Mouse (Mus musculus): ENCODE data around the gene Rnf212. TPM values are rescaled to one million over a fixed set of nuclear protein-coding genes. Genes with fewer than 3 reads are reported as not detected.

The Rnf212 gene
- polyA plus RNA-seq, 1 experiment from 2014 or later: not detected

DNA sequence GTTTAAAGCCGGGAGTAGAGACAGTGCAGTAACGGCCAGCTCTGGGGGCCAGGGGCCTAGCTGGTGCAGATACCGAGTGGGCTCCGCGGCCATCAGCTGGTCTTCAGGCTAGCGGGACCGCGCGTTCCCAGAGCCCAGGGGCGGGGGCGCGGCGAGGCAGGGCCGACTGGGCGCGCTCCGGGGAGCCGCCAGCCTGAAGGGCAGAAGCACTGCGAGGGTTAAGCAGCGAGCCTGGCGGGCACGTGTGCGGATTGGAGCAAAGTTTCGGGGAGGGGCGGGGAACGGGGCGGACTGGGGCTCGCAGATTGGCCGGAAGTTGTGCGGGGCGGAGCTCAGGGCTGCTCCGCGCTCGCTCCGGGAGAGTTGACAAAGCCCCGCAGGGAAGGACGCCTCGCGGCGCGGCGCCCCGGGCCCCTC, 80.9 kb downstream of the Rnf212 start:
- H3K27me3 ChIP-seq (replicated peaks; ENCODE audit: control insufficient read depth, insufficient read depth, low read length): no peaks in the 10 kb centered on the region; the same call in 1 of the 2 replicates
- H3K9ac ChIP-seq (ENCODE audit: low read depth, low read length): peak overlapping the region; percentile 79
- H3K4me2 ChIP-seq (ENCODE audit: low read depth, low read length): peak overlapping the region; percentile 76
- no peaks in the 10 kb centered on the region for H3K9me3 ChIP-seq (ENCODE audit: control insufficient read depth, low read length)
- no peaks in the 10 kb centered on the region for H3K36me3 ChIP-seq (ENCODE audit: control insufficient read depth, insufficient read depth, low read length)
- peak overlapping the region; percentile 79 for H3K4me3 ChIP-seq (ENCODE audit: low read depth, low read length)
- peak overlapping the region; percentile 67 for H3K27ac ChIP-seq (replicated peaks; ENCODE audit: low read depth, low read length)
- peak; percentile 97 for ATAC-seq (ENCODE audit: low read depth)
- WGBS: 0% methylated on average over 8 of the region's 43 CpGs
- peaks cover 16% of the 10 kb centered on the region for H3K4me1 ChIP-seq (ENCODE audit: control insufficient read depth, insufficient read depth, low read length)
- peak; percentile 97 for DNase-seq (ENCODE audit: low spot score)

GRCm38 (mm10) chr5:108692271-108692670, 82.5 kb downstream of the Rnf212 start, which contains the start of gene Fgfrl1:
Fgfrl1 (plus strand) TSS chr5:108692382.
- under 1% methylated on average over 12 of the region's 18 CpGs for WGBS
- Histone ChIP-seq H3K27me3 (replicated peaks; ENCODE audit: control insufficient read depth, insufficient read depth, low read length) (no peaks in the 10 kb centered on the region; the same call in 1 of the 2 replicates), H3K9me3 (ENCODE audit: control insufficient read depth, low read length) (no peaks in the 10 kb centered on the region), H3K4me3 (ENCODE audit: low read depth, low read length) (peak within 1 kb of the TSS; percentile 79), H3K9ac (ENCODE audit: low read depth, low read length) (peak within 1 kb of the TSS; percentile 61), H3K4me1 (ENCODE audit: control insufficient read depth, insufficient read depth, low read length) (peaks cover 11% of the 10 kb centered on the region), H3K27ac (replicated peaks; ENCODE audit: low read depth, low read length) (no peak within 1 kb of the TSS), H3K36me3 (ENCODE audit: control insufficient read depth, insufficient read depth, low read length) (no peaks in the 10 kb centered on the region), H3K4me2 (ENCODE audit: low read depth, low read length) (peak within 1 kb of the TSS; percentile 76)
- peak; percentile 55 for DNase-seq (ENCODE audit: low spot score)
- ATAC-seq (ENCODE audit: low read depth): peak; percentile 9; the same call in 1 of the 2 replicates

GRCm38 (mm10) chr5:108691152-108691551, 83.6 kb downstream of the Rnf212 start:
- ATAC-seq (ENCODE audit: low read depth): no peak
- DNase-seq (ENCODE audit: low spot score): no peak
- H3K4me1 ChIP-seq (ENCODE audit: control insufficient read depth, insufficient read depth, low read length): peaks cover 5% of the 10 kb centered on the region; the same call in 1 of the 2 replicates
- no peaks in the 10 kb centered on the region for H3K9me3 ChIP-seq (ENCODE audit: control insufficient read depth, low read length)
- no peak overlapping the region for H3K9ac ChIP-seq (ENCODE audit: low read depth, low read length)
- 66% methylated on average over 4 of the region's 4 CpGs for WGBS
- no peak overlapping the region for H3K27ac ChIP-seq (replicated peaks; ENCODE audit: low read depth, low read length)
- no peaks in the 10 kb centered on the region; the same call in 1 of the 2 replicates for H3K27me3 ChIP-seq (replicated peaks; ENCODE audit: control insufficient read depth, insufficient read depth, low read length)
- no peak overlapping the region for H3K4me3 ChIP-seq (ENCODE audit: low read depth, low read length)
- no peaks in the 10 kb centered on the region for H3K36me3 ChIP-seq (ENCODE audit: control insufficient read depth, insufficient read depth, low read length)
- no peak overlapping the region for H3K4me2 ChIP-seq (ENCODE audit: low read depth, low read length)

- H3K27ac ChIP-seq (replicated peaks; ENCODE audit: low read depth, low read length): no peak overlapping the region
- peaks cover 5% of the 10 kb centered on the region; the same call in 1 of the 2 replicates for H3K4me1 ChIP-seq (ENCODE audit: control insufficient read depth, insufficient read depth, low read length)
- ATAC-seq (ENCODE audit: low read depth): no peak
- no peak overlapping the region for H3K9ac ChIP-seq (ENCODE audit: low read depth, low read length)
- no peak for DNase-seq (ENCODE audit: low spot score)
- H3K4me3 ChIP-seq (ENCODE audit: low read depth, low read length): no peak overlapping the region
- H3K9me3 ChIP-seq (ENCODE audit: control insufficient read depth, low read length): no peaks in the 10 kb centered on the region
- H3K36me3 ChIP-seq (ENCODE audit: control insufficient read depth, insufficient read depth, low read length): peaks cover 6% of the 10 kb centered on the region; the same call in 1 of the 2 replicates
- 71% methylated on average over 5 of the region's 5 CpGs for WGBS
- no peak overlapping the region for H3K4me2 ChIP-seq (ENCODE audit: low read depth, low read length)
- no peaks in the 10 kb centered on the region; the same call in 1 of the 2 replicates for H3K27me3 ChIP-seq (replicated peaks; ENCODE audit: control insufficient read depth, insufficient read depth, low read length)
Measured at GRCm38 (mm10) chr5:108689091-108689490, 85.7 kb downstream of the Rnf212 start.

GRCm38 (mm10) chr5:108680871-108681270, 93.9 kb downstream of the Rnf212 start:
- WGBS: 98% methylated on average over 6 of the region's 6 CpGs
- Histone ChIP-seq H3K4me3 (ENCODE audit: low read depth, low read length) (no peak overlapping the region), H3K4me2 (ENCODE audit: low read depth, low read length) (no peak overlapping the region), H3K27me3 (replicated peaks; ENCODE audit: control insufficient read depth, insufficient read depth, low read length) (no peaks in the 10 kb centered on the region), H3K36me3 (ENCODE audit: control insufficient read depth, insufficient read depth, low read length) (peaks cover 9% of the 10 kb centered on the region; the same call in 1 of the 2 replicates), H3K4me1 (ENCODE audit: control insufficient read depth, insufficient read depth, low read length) (0 out of 2 replicates have a peak, but pooled peaks cover 6% of the 10 kb centered on the region), H3K27ac (replicated peaks; ENCODE audit: low read depth, low read length) (no peak overlapping the region), H3K9ac (ENCODE audit: low read depth, low read length) (no peak overlapping the region), H3K9me3 (ENCODE audit: control insufficient read depth, low read length) (no peaks in the 10 kb centered on the region)
- DNase-seq (ENCODE audit: low spot score): no peak
- ATAC-seq (ENCODE audit: low read depth): no peak

DNA sequence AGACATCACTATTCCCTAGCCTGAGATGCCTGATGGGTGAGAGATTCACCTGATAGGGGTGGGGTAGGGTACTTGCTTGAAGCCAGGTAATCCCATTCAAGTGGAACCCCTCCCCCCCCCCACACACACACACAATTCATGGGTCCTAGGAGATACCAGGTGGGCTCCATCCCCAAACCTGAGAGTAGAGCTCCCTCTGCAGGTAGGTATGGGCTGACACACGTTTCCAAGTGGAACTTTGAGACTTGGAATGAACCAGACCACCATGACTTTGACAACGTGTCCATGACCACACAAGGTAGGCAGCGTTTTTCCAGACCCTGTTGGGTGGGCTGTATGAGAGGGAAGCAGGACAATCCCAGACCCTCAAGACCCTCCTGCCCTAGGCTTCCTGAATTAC, 94.9 kb downstream of the Rnf212 start:
- ATAC-seq (ENCODE audit: low read depth): no peak
- no peak overlapping the region for H3K4me3 ChIP-seq (ENCODE audit: low read depth, low read length)
- H3K4me1 ChIP-seq (ENCODE audit: control insufficient read depth, insufficient read depth, low read length): 0 out of 2 replicates have a peak, but pooled peaks cover 6% of the 10 kb centered on the region
- WGBS: 54% methylated on average over 3 of the region's 3 CpGs
- H3K9me3 ChIP-seq (ENCODE audit: control insufficient read depth, low read length): no peaks in the 10 kb centered on the region
- H3K36me3 ChIP-seq (ENCODE audit: control insufficient read depth, insufficient read depth, low read length): 0 out of 2 replicates have a peak, but pooled peaks cover 4% of the 10 kb centered on the region
- DNase-seq (ENCODE audit: low spot score): no peak
- no peaks in the 10 kb centered on the region for H3K27me3 ChIP-seq (replicated peaks; ENCODE audit: control insufficient read depth, insufficient read depth, low read length)
- no peak overlapping the region for H3K9ac ChIP-seq (ENCODE audit: low read depth, low read length)
- no peak overlapping the region for H3K27ac ChIP-seq (replicated peaks; ENCODE audit: low read depth, low read length)
- H3K4me2 ChIP-seq (ENCODE audit: low read depth, low read length): no peak overlapping the region

Other genes with a start within 250 kb of the Rnf212 start
- 10.6 and 11.7 TPM in 2 replicates for gene Cplx1, start 225.0 kb downstream of the Rnf212 start, polyA plus RNA-seq (2014; fragmentation: Nextera tagmentation; extraction: Ambion mirVana)
- 46.2 and 48.6 TPM in 2 replicates for gene Gak, start 145.2 kb downstream of the Rnf212 start, polyA plus RNA-seq (2014; fragmentation: Nextera tagmentation; extraction: Ambion mirVana)
- 31.0 and 40.1 TPM in 2 replicates for gene Tmem175, start 145.2 kb downstream of the Rnf212 start, polyA plus RNA-seq (2014; fragmentation: Nextera tagmentation; extraction: Ambion mirVana)
- gene Idua, start 114.7 kb downstream of the Rnf212 start, polyA plus RNA-seq (2014; fragmentation: Nextera tagmentation; extraction: Ambion mirVana): 13.6 and 14.5 TPM in 2 replicates
- gene Dgkq, start 105.3 kb downstream of the Rnf212 start, polyA plus RNA-seq (2014; fragmentation: Nextera tagmentation; extraction: Ambion mirVana): 9.6 and 9.8 TPM in 2 replicates
- 1.2 and 1.6 TPM in 2 replicates for gene Slc26a1, start 99.4 kb downstream of the Rnf212 start, polyA plus RNA-seq (2014; fragmentation: Nextera tagmentation; extraction: Ambion mirVana)
- gene Fgfrl1, start 82.6 kb downstream of the Rnf212 start, polyA plus RNA-seq (2014; fragmentation: Nextera tagmentation; extraction: Ambion mirVana): 42.3 and 45.1 TPM in 2 replicates
- gene Tmed11, start 20.4 kb upstream of the Rnf212 start, polyA plus RNA-seq (2014; fragmentation: Nextera tagmentation; extraction: Ambion mirVana): not detected in 2 replicates
- not detected in 2 replicates for gene Vmn2r8, start 33.9 kb upstream of the Rnf212 start, polyA plus RNA-seq (2014; fragmentation: Nextera tagmentation; extraction: Ambion mirVana)
- gene Vmn2r9, start 77.6 kb upstream of the Rnf212 start, polyA plus RNA-seq (2014; fragmentation: Nextera tagmentation; extraction: Ambion mirVana): not detected in 2 replicates
- gene Vmn2r10, start 231.5 kb upstream of the Rnf212 start, polyA plus RNA-seq (2014; fragmentation: Nextera tagmentation; extraction: Ambion mirVana): not detected in 2 replicates

All from embryonic facial prominence, embryonic 14.5 days (tissue).